21 mouse cellular contexts compared by ENCODE assay signal in genomic region chr15:102635817-102636216, GRCm38 (mm10). TPM values are rescaled to one million over a fixed set of nuclear protein-coding genes. Genes with fewer than 3 reads are reported as not detected.
DNase-seq lines count a peak whose midpoint lies in the region; ATAC-seq and TF ChIP-seq lines count a peak whose summit lies in the region.
"Had no signal": no experiment of that assay in that cellular context is flagged by ENCODE, and none has a peak within 500 bp of the region (broad histone marks: within the 10 kb centered on the region; RNA-seq: fewer than 3 reads in every experiment).

No protein-coding gene starts in this region.

- H3K27ac ChIP-seq in midbrain, postnatal 0 days (ENCODE audit: low read depth, low read length): no peak overlapping the region
- no peak overlapping the region for H3K27ac ChIP-seq in midbrain, embryonic 13.5 days
- H3K27ac ChIP-seq in kidney, embryonic 15.5 days: no peak overlapping the region
- H3K27ac ChIP-seq: embryonic facial prominence, embryonic 12.5 days; gastrocnemius, adult 2 months; heart, embryonic 13.5 days; hindbrain, embryonic 13.5 days; lung, embryonic 15.5 days; midbrain, embryonic 10.5 days; neural tube, embryonic 13.5 days had no signal

- H3K4me2 ChIP-seq in midbrain, postnatal 0 days (ENCODE audit: low read depth, low read length, poor library complexity, severe bottlenecking): no peak overlapping the region
- H3K4me2 ChIP-seq in midbrain, embryonic 13.5 days (replicated peaks): no peak overlapping the region
- no peak overlapping the region for H3K4me2 ChIP-seq in kidney, embryonic 15.5 days
- H3K4me2 ChIP-seq: embryonic facial prominence, embryonic 12.5 days; heart, embryonic 13.5 days; hindbrain, embryonic 13.5 days; lung, embryonic 15.5 days; neural tube, embryonic 13.5 days had no signal

- H3K27me3 ChIP-seq in midbrain, postnatal 0 days (ENCODE audit: insufficient read depth, low read length): no peaks in the 10 kb centered on the region
- no peaks in the 10 kb centered on the region for H3K27me3 ChIP-seq in midbrain, embryonic 13.5 days
- H3K27me3 ChIP-seq in kidney, embryonic 15.5 days: no peaks in the 10 kb centered on the region
- H3K27me3 ChIP-seq: embryonic facial prominence, embryonic 12.5 days; heart, embryonic 13.5 days; hindbrain, embryonic 13.5 days; lung, embryonic 15.5 days; neural tube, embryonic 13.5 days had no signal

- H3K9me3 ChIP-seq in midbrain, postnatal 0 days (ENCODE audit: low read length): no peaks in the 10 kb centered on the region
- no peaks in the 10 kb centered on the region for H3K9me3 ChIP-seq in midbrain, embryonic 13.5 days
- H3K9me3 ChIP-seq in kidney, embryonic 15.5 days (replicated peaks): no peaks in the 10 kb centered on the region
- H3K9me3 ChIP-seq: embryonic facial prominence, embryonic 12.5 days; hindbrain, embryonic 13.5 days; lung, embryonic 15.5 days; midbrain, embryonic 10.5 days; neural tube, embryonic 13.5 days had no signal

- intact Hi-C loops in left cerebral cortex, postnatal 36 days (cut with DNase I): no loop called here

- H3K4me1 ChIP-seq in midbrain, postnatal 0 days (ENCODE audit: insufficient read depth, low read length): no peaks in the 10 kb centered on the region
- no peaks in the 10 kb centered on the region for H3K4me1 ChIP-seq in midbrain, embryonic 13.5 days (replicated peaks)
- H3K4me1 ChIP-seq in kidney, embryonic 15.5 days: no peaks in the 10 kb centered on the region
- H3K4me1 ChIP-seq in lung, adult 2 months (ENCODE audit: control insufficient read depth, insufficient read depth, low read length): no peaks in the 10 kb centered on the region
- H3K4me1 ChIP-seq: embryonic facial prominence, embryonic 12.5 days; heart, embryonic 13.5 days; hindbrain, embryonic 13.5 days; lung, embryonic 15.5 days; midbrain, embryonic 10.5 days; neural tube, embryonic 13.5 days had no signal

- no peak for TF ChIP-seq CTCF in midbrain, postnatal 0 days (IDR thresholded peaks at IDR 0.05)
- TF ChIP-seq CTCF in lung, adult 2 months (IDR thresholded peaks at IDR 0.05; ENCODE audit: insufficient read depth, low read length): no peak

- WGBS in midbrain, postnatal 0 days: 87% methylated on average over 3 of the region's 3 CpGs
- WGBS in midbrain, embryonic 13.5 days: 93% methylated on average over 3 of the region's 3 CpGs
- 87% methylated on average over 3 of the region's 3 CpGs for WGBS in kidney, embryonic 15.5 days
- 61% methylated on average over 3 of the region's 3 CpGs for WGBS in lung, adult 2 months

- no peak overlapping the region for H3K9ac ChIP-seq in midbrain, postnatal 0 days (replicated peaks; ENCODE audit: low read length, poor library complexity, severe bottlenecking)
- H3K9ac ChIP-seq in midbrain, embryonic 13.5 days (replicated peaks): no peak overlapping the region
- H3K9ac ChIP-seq in kidney, embryonic 15.5 days: no peak overlapping the region
- H3K9ac ChIP-seq: embryonic facial prominence, embryonic 12.5 days; heart, embryonic 13.5 days; hindbrain, embryonic 13.5 days; lung, embryonic 15.5 days; neural tube, embryonic 13.5 days had no signal

- no peak for ATAC-seq in midbrain, postnatal 0 days (ENCODE audit: low FRiP score)
- no peak for ATAC-seq in midbrain, embryonic 13.5 days
- ATAC-seq in kidney, embryonic 15.5 days (replicated peaks; ENCODE audit: low FRiP score): no peak
- no peak for ATAC-seq in megakaryocyte, adult 5-6 weeks (ENCODE audit: poor library complexity, severe bottlenecking)

- no peaks in the 10 kb centered on the region for H3K36me3 ChIP-seq in midbrain, postnatal 0 days (ENCODE audit: insufficient read depth, low read length)
- H3K36me3 ChIP-seq in midbrain, embryonic 13.5 days: no peaks in the 10 kb centered on the region
- H3K36me3 ChIP-seq in kidney, embryonic 15.5 days: no peaks in the 10 kb centered on the region
- H3K36me3 ChIP-seq: embryonic facial prominence, embryonic 12.5 days; heart, embryonic 13.5 days; hindbrain, embryonic 13.5 days; lung, embryonic 15.5 days; midbrain, embryonic 10.5 days; neural tube, embryonic 13.5 days had no signal

- no peak for TF ChIP-seq POLR2A in lung, adult 2 months (IDR thresholded peaks at IDR 0.05; ENCODE audit: borderline replicate concordance, extremely low read depth, low read depth, low read length)

- DNase-seq in midbrain, postnatal 0 days (ENCODE audit: low spot score): peak; percentile 28
- DNase-seq in layer of hippocampus, adult 9-10 months (ENCODE audit: low spot score): peak; percentile 51
- DNase-seq in left cerebral cortex, postnatal 36 days (ENCODE audit: low spot score in 2 of 2): peak; percentile 57 to 71
- no peak for DNase-seq in lung, adult 2 months
- DNase-seq: adrenal gland, postnatal 14 days; cerebellum, adult 2 months; gastrocnemius, adult 2 months; kidney, adult 9 months; retina, postnatal 1 day; thymus, postnatal 36 days had no signal

- no peak overlapping the region for H3K4me3 ChIP-seq in midbrain, postnatal 0 days (ENCODE audit: low read depth, low read length)
- no peak overlapping the region for H3K4me3 ChIP-seq in midbrain, embryonic 13.5 days (replicated peaks)
- H3K4me3 ChIP-seq in kidney, embryonic 15.5 days (replicated peaks): no peak overlapping the region
- no peak overlapping the region for H3K4me3 ChIP-seq in lung, adult 2 months (replicated peaks; ENCODE audit: extremely low read depth, low read depth, low read length)
- H3K4me3 ChIP-seq: embryonic facial prominence, embryonic 12.5 days; gastrocnemius, adult 2 months; heart, embryonic 13.5 days; hindbrain, embryonic 13.5 days; lung, embryonic 15.5 days; midbrain, embryonic 10.5 days; neural tube, embryonic 13.5 days had no signal

RNA-seq across cellular contexts. Expression of gene Atf7, which starts 10.6 kb away (rescaled TPM):
- 16.8 and 18.6 TPM in 2 replicates for total RNA-seq in midbrain, postnatal 0 days (2014; rRNA removed)
- polyA plus RNA-seq in midbrain, postnatal 0 days (2015; fragmentation: Nextera tagmentation; extraction: Ambion mirVana): 7.5 and 10.9 TPM in 2 replicates
- 15.9 and 22.1 TPM in 2 replicates for polyA plus RNA-seq in midbrain, embryonic 13.5 days (2015; fragmentation: Nextera tagmentation; extraction: Ambion mirVana)
- 10 to 100 TPM; 27.1 to 43.0 TPM for total RNA-seq in left cerebral cortex, postnatal 36 days (2021)
- polyA plus RNA-seq in kidney, embryonic 15.5 days (2015; fragmentation: Nextera tagmentation; extraction: Ambion mirVana): 37.6 and 39.4 TPM in 2 replicates
- 123 and 142 TPM in 2 replicates for total RNA-seq in megakaryocyte, adult 5-6 weeks (2015)
- total RNA-seq in megakaryocyte, adult 5-6 weeks (2017): 23.6 and 45.8 TPM in 2 replicates
- 90.4 and 119 TPM in 2 replicates for polyA plus RNA-seq in lung, adult 2 months (2012; rRNA removed)

RNA-seq across cellular contexts. Expression of gene Gm28047, which starts 10.9 kb away (rescaled TPM):
- not detected in 2 replicates for total RNA-seq in midbrain, postnatal 0 days (2014; rRNA removed)
- not detected in 2 replicates for polyA plus RNA-seq in midbrain, postnatal 0 days (2015; fragmentation: Nextera tagmentation; extraction: Ambion mirVana)
- not detected in 2 replicates for polyA plus RNA-seq in midbrain, embryonic 13.5 days (2015; fragmentation: Nextera tagmentation; extraction: Ambion mirVana)
- total RNA-seq in left cerebral cortex, postnatal 36 days (2021): not detected
- not detected in 2 replicates for polyA plus RNA-seq in kidney, embryonic 15.5 days (2015; fragmentation: Nextera tagmentation; extraction: Ambion mirVana)
- not detected in 2 replicates for total RNA-seq in megakaryocyte, adult 5-6 weeks (2015)
- not detected in 2 replicates for total RNA-seq in megakaryocyte, adult 5-6 weeks (2017)
- polyA plus RNA-seq in lung, adult 2 months (2012; rRNA removed): 0.11 and 0.22 TPM in 2 replicates
- total RNA-seq: adrenal gland, postnatal 14 days had no signal
- polyA plus RNA-seq: cerebellum, adult 2 months; embryonic facial prominence, embryonic 12.5 days; heart, embryonic 13.5 days; hindbrain, embryonic 13.5 days; limb, embryonic 14.5 days; lung, embryonic 15.5 days; midbrain, embryonic 10.5 days; neural tube, embryonic 13.5 days; stomach, embryonic 14.5 days had no signal

RNA-seq across cellular contexts. Expression of gene Atp5g2, which starts 36.3 kb away (rescaled TPM):
- 187 and 348 TPM in 2 replicates for total RNA-seq in midbrain, postnatal 0 days (2014; rRNA removed)
- polyA plus RNA-seq in midbrain, postnatal 0 days (2015; fragmentation: Nextera tagmentation; extraction: Ambion mirVana): 54.4 and 76.5 TPM in 2 replicates
- 58.9 and 59.1 TPM in 2 replicates for polyA plus RNA-seq in midbrain, embryonic 13.5 days (2015; fragmentation: Nextera tagmentation; extraction: Ambion mirVana)
- total RNA-seq in left cerebral cortex, postnatal 36 days (2021): 10 to 100 TPM in 1 of 2 experiments, 1 to 10 TPM in 1; 8.8 to 11.0 TPM
- 70.2 and 95.0 TPM in 2 replicates for polyA plus RNA-seq in kidney, embryonic 15.5 days (2015; fragmentation: Nextera tagmentation; extraction: Ambion mirVana)
- 43.8 and 46.5 TPM in 2 replicates for total RNA-seq in megakaryocyte, adult 5-6 weeks (2015)
- total RNA-seq in megakaryocyte, adult 5-6 weeks (2017): 44.3 and 47.5 TPM in 2 replicates
- polyA plus RNA-seq in lung, adult 2 months (2012; rRNA removed): 250 and 262 TPM in 2 replicates
